Mouse (Mus musculus) lung, postnatal 0 days (tissue): Measurements from ENCODE around the gene Aptx. TPM values are rescaled to one million over a fixed set of nuclear protein-coding genes. Genes with fewer than 3 reads are reported as not detected.
A peak's percentile ranks its signal among the peaks of the same experiment; 100 is the strongest.

Source experiments
- ATAC-seq: fragments of 200-750 bp; cut with Nextera tagmentation; 2 replicates; pipeline ENCODE4 v1.8.0; 2017; ENCODE audit warnings: moderate library complexity
- DNase-seq: peaks from one replicate; pipeline ENCODE4 v3.0.0-alpha.2; 2016; ENCODE audit warnings: low spot score
- H3K27ac ChIP-seq: fragments of 300-500 bp; sonication (generic); 2 replicates; pipeline ENCODE4 v1.5.1; 2014; ENCODE audit warnings: antibody characterized with exemption, mild to moderate bottlenecking, low read length, mixed read lengths
- H3K27me3 ChIP-seq: fragments of 300-500 bp; sonication (generic); replicated peaks from 2 replicates; pipeline ENCODE4 v1.6.1; 2014; ENCODE audit warnings: low read length, mixed read lengths; ENCODE audit not compliant: insufficient read depth
- H3K36me3 ChIP-seq: fragments of 300-500 bp; sonication (generic); 2 replicates; pipeline ENCODE4 v1.6.1; 2014; ENCODE audit warnings: low read length, mixed read lengths; ENCODE audit not compliant: insufficient read depth
- H3K4me1 ChIP-seq: fragments of 300-500 bp; sonication (generic); 2 replicates; pipeline ENCODE4 v1.6.1; 2014; ENCODE audit warnings: antibody characterized with exemption, low read depth, low read length, mixed read lengths; ENCODE audit not compliant: insufficient read depth
- H3K4me2 ChIP-seq: fragments of 300-500 bp; sonication (generic); replicated peaks from 2 replicates; pipeline ENCODE4 v1.6.1; 2014; ENCODE audit warnings: low read depth, mild to moderate bottlenecking, low read length, moderate library complexity, mixed read lengths
- H3K4me3 ChIP-seq: fragments of 300-500 bp; sonication (generic); 2 replicates; pipeline ENCODE4 v1.5.1; 2014; ENCODE audit warnings: low read depth, low read length
- H3K9ac ChIP-seq: fragments of 300-500 bp; sonication (generic); replicated peaks from 2 replicates; pipeline ENCODE4 v1.6.1; 2014; ENCODE audit warnings: low read depth, mild to moderate bottlenecking
- H3K9me3 ChIP-seq: fragments of 300-500 bp; sonication (generic); 2 replicates; pipeline ENCODE4 v1.6.1; 2016; ENCODE audit warnings: low read length, mixed read lengths
- CTCF ChIP-seq: IDR thresholded peaks from 2 replicates; pipeline ENCODE4 v1.5.1; 2016; ENCODE audit warnings: antibody characterized with exemption, mild to moderate bottlenecking
- EP300 ChIP-seq: IDR thresholded peaks from 2 replicates; pipeline ENCODE4 v1.6.1; 2016; ENCODE audit warnings: antibody characterized with exemption, mild to moderate bottlenecking, control low read depth
- WGBS: fragments of 180-500 bp; shearing (Covaris S2); extraction: QIAGEN DNeasy Blood & Tissue Kit; methylation state at CpG from one replicate; pipeline ENCODE4 v1.1.7; 2014; 5-methylcytosine and 5-hydroxymethylcytosine counted together
- polyA plus RNA-seq: library from polyadenylated mRNA; unstranded; fragments of >200 nt; fragmentation: Nextera tagmentation; extraction: Ambion mirVana; gene quantifications from 2 replicates; pipeline ENCODE4 v1.2.1, GENCODE M21; 2015

Aptx gene
- polyA plus RNA-seq: 19.5 and 21.2 TPM in 2 replicates

GRCm38 (mm10) chr4:40702797-40703709 is at the start of gene Aptx:
Aptx (minus strand) TSS chr4:40703194.
- Histone ChIP-seq H3K9me3 (no peaks in the 10 kb centered on the region), H3K27ac (peak within 1 kb of the TSS; percentile 96), H3K27me3 (no peaks in the 10 kb centered on the region), H3K4me1 (peaks cover 12% of the 10 kb centered on the region; the same call in 1 of the 2 replicates), H3K4me2 (peak within 1 kb of the TSS; percentile 63), H3K9ac (peak within 1 kb of the TSS; percentile 64), H3K4me3 (peak within 1 kb of the TSS; percentile 59), H3K36me3 (no peaks in the 10 kb centered on the region)
- under 1% methylated on average over 41 of the region's 42 CpGs for WGBS
- peak; percentile 97 for DNase-seq
- ATAC-seq: peak; percentile 92
- peak; percentile 40 for TF ChIP-seq EP300
- TF ChIP-seq CTCF: peak; percentile 41

- 57% methylated on average over 1 of the region's 1 CpGs for WGBS
- DNase-seq (no peak), ATAC-seq (peak; percentile 12; the same call in 1 of the 2 replicates)
- Histone ChIP-seq H3K9ac (no peak overlapping the region), H3K27me3 (no peaks in the 10 kb centered on the region), H3K4me2 (no peak overlapping the region), H3K4me3 (no peak overlapping the region), H3K4me1 (no peaks in the 10 kb centered on the region), H3K27ac (no peak overlapping the region), H3K9me3 (no peaks in the 10 kb centered on the region), H3K36me3 (peaks cover 42% of the 10 kb centered on the region; the same call in 1 of the 2 replicates)
- TF ChIP-seq CTCF (no peak), EP300 (no peak)
Measured at GRCm38 (mm10) chr4:40735351-40735750, 32.4 kb upstream of the Aptx start.

DNA sequence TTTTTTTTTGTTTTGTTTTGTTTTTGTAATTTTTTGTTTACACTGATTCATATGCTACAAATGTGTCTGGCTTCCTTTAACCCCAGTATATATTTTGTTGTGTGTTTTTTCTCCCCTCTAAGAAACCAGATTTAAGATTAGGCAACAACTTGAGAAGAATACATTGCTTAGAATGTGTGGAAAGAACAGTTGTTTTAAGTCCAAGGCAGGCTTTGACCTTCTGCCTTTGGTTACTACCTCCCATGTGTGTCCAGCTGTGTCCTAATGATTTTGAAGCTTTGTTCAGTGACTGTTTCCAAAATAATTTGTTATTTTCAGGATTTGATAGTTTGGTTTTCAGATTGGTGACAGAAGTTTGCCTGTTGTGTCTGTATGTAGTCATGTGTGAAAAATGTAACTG is 28.3 kb upstream of the Aptx start:
- H3K36me3 ChIP-seq: peaks cover 43% of the 10 kb centered on the region; the same call in 1 of the 2 replicates

GRCm38 (mm10) chr4:40727247-40727646 is 24.3 kb upstream of the Aptx start:
- H3K36me3 ChIP-seq: peaks cover 28% of the 10 kb centered on the region; the same call in 1 of the 2 replicates
- no peak overlapping the region for H3K9ac ChIP-seq
- WGBS: 50% methylated on average over 1 of the region's 1 CpGs
- H3K27me3 ChIP-seq: no peaks in the 10 kb centered on the region
- H3K27ac ChIP-seq: no peak overlapping the region
- DNase-seq (peak; percentile 15), ATAC-seq (no peak)
- TF ChIP-seq EP300: no peak
- TF ChIP-seq CTCF: peak; percentile 44
- H3K4me2 ChIP-seq: no peak overlapping the region
- H3K9me3 ChIP-seq: no peaks in the 10 kb centered on the region
- peaks cover 13% of the 10 kb centered on the region; the same call in 1 of the 2 replicates for H3K4me1 ChIP-seq
- no peak overlapping the region for H3K4me3 ChIP-seq

More for the DNA sequence above, 28.3 kb upstream of the Aptx start:
- Histone ChIP-seq H3K4me3 (no peak overlapping the region), H3K27me3 (no peaks in the 10 kb centered on the region), H3K9me3 (no peaks in the 10 kb centered on the region), H3K9ac (no peak overlapping the region), H3K27ac (no peak overlapping the region), H3K4me1 (peaks cover 7% of the 10 kb centered on the region; the same call in 1 of the 2 replicates), H3K4me2 (no peak overlapping the region)
- TF ChIP-seq EP300 (no peak), CTCF (no peak)
- ATAC-seq: peak; percentile 59
- DNase-seq: peak; percentile 56

GRCm38 (mm10) chr4:40725554-40725953 is 22.6 kb upstream of the Aptx start:
- H3K9ac ChIP-seq: no peak overlapping the region
- H3K27me3 ChIP-seq: no peaks in the 10 kb centered on the region
- H3K4me1 ChIP-seq: peaks cover 22% of the 10 kb centered on the region; the same call in 1 of the 2 replicates
- DNase-seq (peak; percentile 91), ATAC-seq (no peak)
- H3K9me3 ChIP-seq: no peaks in the 10 kb centered on the region
- peak overlapping the region; percentile 54; the same call in 1 of the 2 replicates for H3K4me2 ChIP-seq
- H3K4me3 ChIP-seq: no peak overlapping the region
- no peak for TF ChIP-seq CTCF
- TF ChIP-seq EP300: peak; percentile 87
- peaks cover 20% of the 10 kb centered on the region; the same call in 1 of the 2 replicates for H3K36me3 ChIP-seq
- H3K27ac ChIP-seq: no peak overlapping the region

DNA sequence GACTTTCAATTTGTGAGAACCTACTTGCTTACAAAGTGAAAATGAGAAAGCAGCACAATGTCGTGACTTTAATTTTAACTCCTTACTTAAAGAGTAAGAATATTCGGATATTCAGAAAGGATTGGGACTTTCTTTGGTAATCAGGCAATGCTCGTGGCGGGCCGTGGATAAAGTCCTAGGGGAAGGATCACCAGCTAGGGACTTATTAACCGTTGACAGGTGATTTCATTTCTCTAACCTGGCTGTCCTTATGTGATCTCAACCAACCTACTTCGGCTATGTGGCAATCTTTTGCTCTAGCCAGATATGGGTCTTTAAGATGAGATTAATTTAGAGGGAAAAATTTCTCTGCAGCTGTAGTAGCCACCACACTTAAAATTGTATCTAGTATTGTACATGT is 22.1 kb upstream of the Aptx start:
- Histone ChIP-seq H3K9me3 (no peaks in the 10 kb centered on the region), H3K4me3 (peak overlapping the region; percentile 96; the same call in 1 of the 2 replicates), H3K27me3 (no peaks in the 10 kb centered on the region), H3K4me1 (peaks cover 22% of the 10 kb centered on the region; the same call in 1 of the 2 replicates), H3K9ac (no peak overlapping the region), H3K4me2 (peak overlapping the region; percentile 54), H3K36me3 (peaks cover 20% of the 10 kb centered on the region; the same call in 1 of the 2 replicates), H3K27ac (0 out of 2 replicates have a peak overlapping the region, but pooled peaks have one; percentile 11)
- TF ChIP-seq EP300 (no peak), CTCF (no peak)
- ATAC-seq: no peak
- DNase-seq: no peak
- WGBS: 75% methylated on average over 7 of the region's 7 CpGs
